Mouse (Mus musculus): Measurements from ENCODE around the gene Naa80. TPM values are rescaled to one million over a fixed set of nuclear protein-coding genes. Genes with fewer than 3 reads are reported as not detected.
A peak's percentile ranks its signal among the peaks of the same experiment; 100 is the strongest.

Naa80 gene
- total RNA-seq, 2 experiments from 2014 or later = 11.3 to 12.6 TPM

DNA sequence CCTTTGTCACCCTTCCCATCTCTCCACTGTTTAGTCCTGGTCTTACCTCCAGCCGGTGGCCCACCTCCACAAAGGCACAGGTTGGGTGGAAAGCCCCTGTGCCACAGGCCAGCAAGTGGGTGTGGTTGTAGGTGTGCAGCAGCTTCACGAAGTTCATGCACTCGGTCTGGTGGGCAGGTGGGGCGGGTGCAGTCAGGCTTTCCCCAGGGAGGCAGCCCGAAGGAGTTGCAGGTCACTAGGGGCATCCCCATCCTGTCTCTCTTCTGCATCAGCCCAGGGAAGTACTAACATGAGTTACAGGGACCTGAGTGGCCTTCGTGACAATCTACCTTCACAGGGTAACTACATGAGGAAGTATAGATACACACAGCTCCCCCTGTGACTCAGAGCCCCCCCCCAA lies 24.6 kb downstream of the Naa80 start:
- no peak for TF ChIP-seq CTCF (IDR thresholded peaks at IDR 0.05)
- no peak for DNase-seq (ENCODE audit: extremely low spot score in 1 of 2, low spot score in 2 of 2)
- intact Hi-C loops (cut with DNase I) = loop anchor here (2.0 kb wide), 1 partner anchor 132 kb away; no protein-coding TSS in a partner anchor

DNA sequence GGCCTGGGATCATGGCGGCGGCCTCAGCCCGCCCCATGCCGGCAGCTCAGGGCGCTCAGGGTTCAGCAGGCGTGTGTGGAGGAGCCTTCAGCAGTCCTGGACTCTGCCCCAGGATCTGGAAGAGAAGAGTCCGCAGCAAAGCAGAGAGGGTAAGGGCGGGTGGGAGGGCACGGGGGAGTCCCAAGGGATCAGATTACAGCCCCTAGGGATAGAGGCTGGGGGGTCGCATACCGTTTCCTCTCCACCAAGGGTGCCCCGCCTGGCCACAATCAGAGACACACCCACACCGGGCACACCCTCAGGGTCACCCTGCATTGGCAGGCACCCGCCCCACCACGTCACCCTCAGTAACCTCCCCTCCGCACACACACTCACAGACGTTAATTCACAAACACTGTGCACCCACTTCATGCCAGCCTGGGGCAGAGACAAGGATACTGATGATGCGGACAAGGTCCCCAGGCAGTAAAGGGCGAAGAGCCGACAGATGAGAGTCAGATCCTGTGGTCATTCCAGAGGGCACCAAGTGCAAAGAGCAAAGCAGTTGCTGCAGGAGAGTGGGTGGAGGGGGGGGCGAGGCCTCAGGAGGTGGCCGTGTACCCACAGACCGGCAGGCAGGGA lies 26.5 kb downstream of the Naa80 start:
- H3K27ac ChIP-seq = no peak overlapping the region
- intact Hi-C loops (cut with DNase I) = no loop called here
- no peak overlapping the region for H3K4me3 ChIP-seq
- DNase-seq (ENCODE audit: extremely low spot score in 1 of 2, low spot score in 2 of 2) = no peak
- no peak for TF ChIP-seq CTCF (IDR thresholded peaks at IDR 0.05)

More for the DNA sequence above, 24.6 kb downstream of the Naa80 start:
- Histone ChIP-seq H3K27ac (no peak overlapping the region), H3K4me3 (no peak overlapping the region)

DNA sequence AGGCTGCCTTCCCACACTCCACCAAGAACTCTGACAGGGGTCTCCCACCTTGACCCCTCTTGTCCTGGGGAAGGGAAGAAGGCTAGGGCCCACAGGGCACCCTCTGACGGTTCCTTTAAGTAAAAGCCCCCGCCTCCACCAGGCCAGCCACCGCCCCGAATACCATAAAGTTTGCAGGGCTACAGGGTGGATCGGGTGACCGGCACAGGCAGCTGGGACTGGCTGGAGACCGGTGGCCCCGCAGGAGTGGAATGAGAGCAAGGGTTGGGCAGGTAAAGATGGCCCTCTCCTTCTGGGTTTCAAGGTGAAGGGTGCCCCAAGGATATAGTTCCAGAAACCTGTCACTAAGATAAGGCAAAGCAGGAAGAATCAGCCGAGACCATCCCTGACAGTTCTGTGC lies 27.9 kb downstream of the Naa80 start:
- Histone ChIP-seq H3K27ac (no peak overlapping the region), H3K4me3 (no peak overlapping the region)
- intact Hi-C loops (cut with DNase I) = no loop called here
- TF ChIP-seq CTCF (IDR thresholded peaks at IDR 0.05) = no peak
- DNase-seq (ENCODE audit: extremely low spot score in 1 of 2, low spot score in 2 of 2) = no peak

DNA sequence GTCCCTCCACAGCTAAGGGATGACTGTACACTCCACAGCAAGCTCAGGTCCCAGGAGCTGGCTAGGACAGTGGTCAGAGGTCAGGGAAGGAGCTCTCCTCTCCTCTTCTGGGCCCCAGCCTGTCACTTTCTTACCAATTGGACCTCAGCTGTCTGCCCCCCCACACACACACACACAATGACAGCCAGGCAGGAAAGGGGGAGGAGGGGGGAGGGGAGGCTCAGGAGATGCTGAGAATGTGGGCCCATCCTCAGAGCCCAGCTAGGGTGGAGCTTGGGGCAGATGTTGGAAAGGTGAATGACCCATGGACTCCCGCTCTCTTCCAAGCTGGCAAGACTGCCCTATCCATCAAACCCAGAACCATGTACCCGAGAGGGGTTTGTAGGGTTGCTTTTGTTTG lies 28.3 kb downstream of the Naa80 start:
- intact Hi-C loops (cut with DNase I) = no loop called here
- no peak for DNase-seq (ENCODE audit: extremely low spot score in 1 of 2, low spot score in 2 of 2)
- H3K4me3 ChIP-seq = no peak overlapping the region
- no peak overlapping the region for H3K27ac ChIP-seq
- no peak for TF ChIP-seq CTCF (IDR thresholded peaks at IDR 0.05)

DNA sequence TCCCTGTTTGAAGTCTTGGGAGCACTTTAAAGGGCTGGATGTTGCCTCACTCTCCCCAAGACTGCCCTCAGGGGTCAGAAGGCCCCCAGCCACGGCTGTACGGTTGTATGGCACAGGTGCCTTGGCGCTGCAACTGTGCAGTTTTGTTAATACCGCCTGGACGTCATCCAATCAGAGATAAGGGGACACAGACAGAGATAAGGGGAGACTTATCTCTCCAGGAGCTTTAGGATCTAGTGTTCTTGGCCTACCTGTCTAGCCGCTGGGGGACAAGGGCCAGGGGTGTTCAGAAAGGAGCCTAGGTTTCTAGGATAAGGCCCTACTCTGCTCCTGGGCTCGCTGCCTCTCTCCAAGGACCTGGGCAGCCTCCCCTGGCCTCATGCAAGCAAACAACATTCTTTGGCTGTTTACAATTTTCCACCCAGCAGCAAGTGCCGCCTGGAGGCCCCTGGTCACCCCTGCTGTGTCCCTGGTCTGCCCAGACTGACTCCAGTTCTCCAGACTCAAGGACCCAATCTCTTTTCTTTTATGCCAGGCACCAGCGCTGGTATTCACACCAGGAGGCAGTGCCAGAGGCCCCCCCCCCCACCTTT lies 29.1 kb downstream of the Naa80 start:
- no peak overlapping the region for H3K4me3 ChIP-seq
- DNase-seq (ENCODE audit: extremely low spot score in 1 of 2, low spot score in 2 of 2) = no peak
- intact Hi-C loops (cut with DNase I) = no loop called here
- H3K27ac ChIP-seq = no peak overlapping the region
- no peak for TF ChIP-seq CTCF (IDR thresholded peaks at IDR 0.05)

DNA sequence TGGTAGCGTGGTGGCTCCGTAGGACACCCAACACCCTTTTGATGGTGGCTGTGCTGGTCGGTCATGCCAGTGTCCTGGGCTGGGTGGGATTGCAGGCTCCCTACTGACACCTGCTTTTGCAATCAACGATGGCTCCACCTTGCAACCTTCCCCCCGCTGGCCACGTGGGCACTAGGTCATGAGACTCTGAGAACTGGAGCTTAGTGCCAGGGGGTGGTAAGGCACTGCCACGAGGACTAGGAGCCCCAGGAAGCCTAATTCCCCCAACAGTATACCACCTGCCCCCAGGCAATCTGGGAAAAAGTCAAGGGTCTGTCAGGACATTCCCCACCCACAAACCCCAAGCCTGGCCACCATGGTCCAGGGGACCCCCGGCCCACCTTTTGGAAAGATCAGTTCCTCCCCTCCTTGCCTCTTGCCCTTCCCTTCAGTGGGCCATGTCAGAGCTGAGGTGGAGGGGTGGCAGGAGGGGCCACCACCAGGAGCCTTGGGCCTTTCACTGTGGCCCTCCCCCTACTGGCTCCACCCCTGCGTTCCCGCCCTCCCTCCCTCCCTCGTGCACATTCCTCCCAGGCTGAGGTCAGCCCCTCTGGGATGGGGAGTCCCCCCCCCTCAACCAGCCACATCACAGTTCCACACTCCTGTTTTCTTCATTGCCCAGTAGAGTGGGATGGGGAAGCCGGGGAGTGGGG lies 30.2 kb downstream of the Naa80 start, which contains the start of gene Sema3b:
Gene Sema3b, minus strand, starts transcription at position 489 of the 692 bp plus-strand sequence.
- no peak for DNase-seq (ENCODE audit: extremely low spot score in 1 of 2, low spot score in 2 of 2)
- no peak within 1 kb of the TSS for H3K4me3 ChIP-seq
- no peak for TF ChIP-seq CTCF (IDR thresholded peaks at IDR 0.05)
- intact Hi-C loops (cut with DNase I) = no loop called here
- no peak within 1 kb of the TSS for H3K27ac ChIP-seq

DNA sequence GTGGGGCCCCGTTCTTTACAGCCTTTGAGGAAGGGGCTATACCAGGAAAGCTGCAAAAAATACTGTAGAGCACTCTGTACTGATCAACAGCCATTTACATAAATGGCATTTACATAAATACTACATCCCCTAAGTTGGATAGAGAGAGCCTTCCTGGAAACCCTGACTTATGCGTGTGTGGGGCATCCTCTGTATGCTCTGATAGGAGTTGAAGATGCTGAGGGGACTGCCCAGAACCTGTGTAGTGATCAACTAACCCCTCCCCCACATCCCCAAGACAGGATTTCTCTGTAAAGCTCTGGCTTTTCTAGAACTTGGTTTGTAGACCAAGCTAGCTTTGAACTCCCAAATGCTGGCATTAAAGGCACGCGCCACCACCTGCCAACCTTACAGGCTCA lies 30.7 kb downstream of the Naa80 start:
- TF ChIP-seq CTCF (IDR thresholded peaks at IDR 0.05) = no peak
- intact Hi-C loops (cut with DNase I) = no loop called here
- Histone ChIP-seq H3K27ac (no peak overlapping the region), H3K4me3 (no peak overlapping the region)
- no peak for DNase-seq (ENCODE audit: extremely low spot score in 1 of 2, low spot score in 2 of 2)

DNA sequence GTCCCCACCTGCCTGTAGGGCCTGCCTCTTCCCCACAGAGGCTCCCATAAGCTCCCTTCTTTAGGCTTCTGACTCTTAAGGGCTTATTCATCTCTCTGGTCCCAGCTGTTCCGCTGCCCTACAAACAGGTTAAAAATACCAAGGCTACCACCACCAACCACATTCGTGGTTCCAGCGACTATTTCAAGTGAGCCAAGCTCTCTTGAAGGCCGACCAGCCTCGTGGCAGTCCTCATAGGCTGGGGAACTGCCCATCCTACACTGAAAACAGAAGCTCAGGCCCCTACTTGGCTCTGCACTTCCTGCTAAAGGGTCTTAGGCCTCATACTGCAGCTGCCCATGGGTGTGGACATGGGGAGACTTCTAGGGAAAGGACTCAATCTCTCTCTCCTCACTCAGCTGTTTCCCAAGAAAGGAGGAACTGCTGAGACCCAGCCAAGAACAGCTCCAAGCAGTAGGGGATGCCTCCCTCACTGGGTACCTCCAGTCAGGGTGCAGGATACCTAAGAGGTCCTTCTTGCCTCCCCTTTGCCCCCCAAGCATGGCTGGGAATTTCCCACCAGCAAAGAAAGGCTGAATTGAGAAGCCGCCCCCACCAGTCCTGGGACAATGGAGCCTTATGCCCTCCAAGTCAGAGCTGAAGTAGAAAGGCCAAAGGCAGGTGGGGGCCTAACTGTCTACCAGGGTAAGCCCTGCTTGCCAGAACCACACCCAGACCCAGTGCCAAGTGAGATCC lies 32.9 kb downstream of the Naa80 start:
- peak overlapping the region; percentile 51; the same call in 1 of the 2 replicates for H3K4me3 ChIP-seq
- intact Hi-C loops (cut with DNase I) = loop anchor here (1.0 kb wide), 2 partner anchors 23 to 24 kb away; partner anchors contain the start of gene Ifrd2
- no peak for DNase-seq (ENCODE audit: extremely low spot score in 1 of 2, low spot score in 2 of 2)
- no peak for TF ChIP-seq CTCF (IDR thresholded peaks at IDR 0.05)
- peak overlapping the region; percentile 100 for H3K27ac ChIP-seq

DNA sequence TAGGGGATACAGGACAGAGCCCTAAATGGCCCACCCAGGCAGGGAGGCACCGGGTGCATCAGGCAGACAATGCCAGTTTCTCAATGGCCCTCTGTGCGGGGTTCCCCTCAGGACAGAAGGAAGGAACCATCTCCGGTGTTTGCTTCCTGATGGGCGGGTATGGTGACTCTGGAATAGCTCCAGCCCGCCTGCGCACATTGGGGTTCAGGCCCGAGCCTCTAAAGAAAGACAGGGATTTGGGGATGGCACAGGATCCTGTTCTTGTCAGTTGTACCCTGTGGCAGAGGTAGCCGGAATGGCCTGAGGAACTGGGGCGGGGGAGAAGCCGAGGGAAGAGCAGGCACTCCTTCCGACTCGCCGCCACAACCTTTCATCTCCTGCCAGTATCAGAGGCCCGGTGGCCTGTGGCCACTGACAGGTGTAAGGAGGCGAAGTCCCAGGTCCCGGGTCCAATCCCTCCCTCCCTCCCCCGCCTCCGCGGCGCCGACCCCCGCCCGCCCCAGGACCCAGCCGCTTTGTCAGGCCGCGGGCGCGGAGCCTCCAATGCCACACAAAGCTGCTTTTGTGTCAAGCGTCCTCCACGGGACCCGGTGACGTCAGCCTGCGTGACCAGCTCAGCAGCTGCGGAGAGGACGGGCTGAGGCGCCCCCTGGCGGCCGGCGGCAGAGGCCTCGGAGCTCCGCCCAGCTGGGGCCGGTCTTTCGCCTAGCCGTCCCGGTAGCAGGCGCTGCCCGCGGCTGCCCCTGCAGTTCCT lies 33.7 kb downstream of the Naa80 start:
- peak; percentile 99 to 100 for DNase-seq (ENCODE audit: extremely low spot score in 1 of 2, low spot score in 2 of 2)
- Histone ChIP-seq H3K27ac (peak overlapping the region; percentile 100), H3K4me3 (peak overlapping the region; percentile 51)
- peak; percentile 96 for TF ChIP-seq CTCF (IDR thresholded peaks at IDR 0.05)
- intact Hi-C loops (cut with DNase I) = loop anchor here (1.0 kb wide), 2 partner anchors 22 to 25 kb away; partner anchors contain the start of gene Ifrd2

DNA sequence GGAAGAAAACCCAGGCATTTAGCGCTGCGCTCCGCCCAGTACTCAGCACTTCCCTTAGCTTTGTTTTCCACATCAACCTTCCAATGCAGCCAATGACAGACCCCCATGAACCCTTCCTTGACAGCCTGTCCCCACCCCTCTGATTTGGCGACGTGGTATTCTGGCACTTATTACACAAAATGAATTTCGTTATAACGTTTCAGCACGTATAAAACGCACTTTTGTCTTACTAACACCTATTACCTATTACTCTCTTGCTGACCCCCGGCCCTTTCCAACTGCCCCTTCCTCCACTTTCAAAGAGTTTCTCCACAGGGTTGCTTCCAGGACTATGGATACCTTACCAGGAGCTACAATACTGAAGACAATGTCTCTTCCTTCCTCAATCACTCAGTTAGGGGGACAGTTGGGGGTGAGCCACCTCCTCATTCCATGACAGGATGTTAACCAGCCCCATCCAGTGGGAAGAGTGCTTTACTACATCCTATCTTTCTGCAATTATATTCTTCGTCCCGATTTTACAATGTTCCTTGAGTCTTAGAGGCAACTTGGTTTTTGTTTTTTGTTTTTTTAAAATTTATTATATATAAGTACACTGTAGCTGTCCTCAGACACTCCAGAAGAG lies 34.4 kb downstream of the Naa80 start:
- peak overlapping the region; percentile 51 for H3K4me3 ChIP-seq
- peak overlapping the region; percentile 100 for H3K27ac ChIP-seq
- no peak; the same call in none of the 2 replicates for TF ChIP-seq CTCF (IDR thresholded peaks at IDR 0.05)
- intact Hi-C loops (cut with DNase I) = loop anchor here (1.0 kb wide), 2 partner anchors 21 to 26 kb away; partner anchors contain the start of gene Ifrd2
- DNase-seq (ENCODE audit: extremely low spot score in 1 of 2, low spot score in 2 of 2) = no peak

DNA sequence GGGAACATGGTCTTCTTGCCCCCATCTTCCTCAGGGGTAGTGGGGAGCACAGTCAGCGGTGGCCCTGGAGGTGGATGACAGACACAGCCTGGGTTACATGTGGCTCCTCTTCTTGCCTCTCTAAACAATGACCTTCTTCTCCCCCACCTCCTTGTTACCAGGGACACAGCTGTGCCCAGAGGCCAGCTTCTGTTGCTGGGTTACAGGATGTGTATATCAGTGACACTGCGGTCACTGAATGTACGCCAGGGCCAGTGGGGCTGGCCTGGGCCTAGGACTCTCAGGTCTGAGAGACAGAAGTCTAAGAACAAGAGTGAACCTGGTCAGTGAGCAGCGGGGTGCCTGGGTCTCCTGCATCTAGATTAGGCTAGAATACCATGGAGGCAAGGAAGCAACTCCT lies 36.3 kb downstream of the Naa80 start:
- no peak for TF ChIP-seq CTCF (IDR thresholded peaks at IDR 0.05)
- no peak overlapping the region for H3K4me3 ChIP-seq
- no peak for DNase-seq (ENCODE audit: extremely low spot score in 1 of 2, low spot score in 2 of 2)

More for the DNA sequence above, 36.3 kb downstream of the Naa80 start:
- no peak overlapping the region for H3K27ac ChIP-seq
- intact Hi-C loops (cut with DNase I) = no loop called here
